Mouse (Mus musculus) embryonic facial prominence, embryonic 13.5 days (tissue): Measurements from ENCODE around the gene Htr2b. TPM values are rescaled to one million over a fixed set of nuclear protein-coding genes. Genes with fewer than 3 reads are reported as not detected.

Source experiments
- ATAC-seq: fragments of 200-750 bp; cut with Nextera tagmentation; 2 replicates; pipeline ENCODE4 v1.8.0; 2017; ENCODE audit warnings: low read depth; ENCODE audit not compliant: insufficient number of reproducible peaks, insufficient read depth, low FRiP score, low TSS enrichment
- H3K27ac ChIP-seq: fragments of 300-500 bp; sonication (generic); 2 replicates; pipeline ENCODE4 v1.5.1; 2015; ENCODE audit warnings: moderate library complexity, mild to moderate bottlenecking, inconsistent platforms
- H3K27me3 ChIP-seq: fragments of 300-500 bp; sonication (generic); 2 replicates; pipeline ENCODE4 v1.6.1; 2015; ENCODE audit warnings: mild to moderate bottlenecking, inconsistent platforms
- H3K36me3 ChIP-seq: fragments of 300-500 bp; sonication (generic); 2 replicates; pipeline ENCODE4 v1.6.1; 2015; ENCODE audit warnings: mild to moderate bottlenecking, inconsistent platforms
- H3K4me1 ChIP-seq: fragments of 300-500 bp; sonication (generic); 2 replicates; pipeline ENCODE4 v1.6.1; 2015; ENCODE audit warnings: inconsistent platforms
- H3K4me2 ChIP-seq: fragments of 300-500 bp; sonication (generic); 2 replicates; pipeline ENCODE4 v1.6.1; 2015; ENCODE audit warnings: moderate library complexity, mild to moderate bottlenecking, inconsistent platforms
- H3K4me3 ChIP-seq: fragments of 300-500 bp; sonication (generic); 2 replicates; pipeline ENCODE4 v1.5.1; 2015; ENCODE audit warnings: mild to moderate bottlenecking, inconsistent platforms
- H3K9ac ChIP-seq: fragments of 300-500 bp; sonication (generic); 2 replicates; pipeline ENCODE4 v1.6.1; 2015; ENCODE audit warnings: mild to moderate bottlenecking, inconsistent platforms
- H3K9me3 ChIP-seq: fragments of 300-500 bp; sonication (generic); 2 replicates; pipeline ENCODE4 v1.6.1; 2016; ENCODE audit warnings: inconsistent platforms
- WGBS: fragments of 180-500 bp; shearing (Covaris S2); methylation state at CpG from one replicate; pipeline ENCODE4 v1.1.7; 2015; ENCODE audit warnings: mixed read lengths; 5-methylcytosine and 5-hydroxymethylcytosine counted together
- polyA plus RNA-seq: library from polyadenylated mRNA; unstranded; fragments of >200 nt; fragmentation: Nextera tagmentation; extraction: Ambion mirVana; gene quantifications from 2 replicates; pipeline ENCODE4 v1.2.1, GENCODE M21; 2015

Htr2b gene
- 0.73 and 0.81 TPM in 2 replicates for polyA plus RNA-seq

- Histone ChIP-seq H3K36me3 (peaks cover 22% of the 10 kb centered on the region), H3K9me3 (no peaks in the 10 kb centered on the region), H3K4me3 (no peak within 1 kb of the TSS), H3K27ac (no peak within 1 kb of the TSS), H3K4me2 (no peak within 1 kb of the TSS), H3K9ac (no peak within 1 kb of the TSS), H3K4me1 (no peaks in the 10 kb centered on the region), H3K27me3 (no peaks in the 10 kb centered on the region)
- ATAC-seq: no peak
- 60% methylated on average over 6 of the region's 6 CpGs for WGBS
Measured at GRCm38 (mm10) chr1:86111779-86112178, at the start of gene Htr2b. Gene Htr2b (minus strand): TSS chr1:86111970.

DNA sequence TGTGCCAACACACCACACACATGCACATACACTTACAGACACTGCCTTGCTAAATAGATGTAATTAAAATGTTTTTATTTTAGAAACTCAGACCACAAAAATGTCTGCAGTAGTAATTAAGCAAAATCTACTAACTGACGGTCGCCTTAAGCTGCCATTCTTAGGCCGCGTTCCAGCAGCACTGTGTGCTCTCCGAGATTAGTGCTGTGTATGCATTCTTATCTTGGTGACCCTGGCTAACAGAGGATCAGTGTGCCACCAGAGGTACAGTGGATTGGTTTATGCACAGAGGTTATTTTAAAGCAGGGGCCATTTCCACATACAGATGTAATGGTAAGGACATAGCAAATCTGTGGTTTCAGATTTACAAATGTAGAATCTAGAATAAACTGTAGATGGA lies 49.3 kb upstream of the Htr2b start:
- no peak for ATAC-seq
- no peaks in the 10 kb centered on the region for H3K27me3 ChIP-seq
- peaks cover 56% of the 10 kb centered on the region for H3K36me3 ChIP-seq
- no peak overlapping the region for H3K4me3 ChIP-seq
- H3K9me3 ChIP-seq: no peaks in the 10 kb centered on the region
- no peak overlapping the region for H3K4me2 ChIP-seq
- H3K27ac ChIP-seq: no peak overlapping the region
- 93% methylated on average over 5 of the region's 5 CpGs for WGBS
- peaks cover 3% of the 10 kb centered on the region; the same call in 1 of the 2 replicates for H3K4me1 ChIP-seq
- H3K9ac ChIP-seq: no peak overlapping the region

DNA sequence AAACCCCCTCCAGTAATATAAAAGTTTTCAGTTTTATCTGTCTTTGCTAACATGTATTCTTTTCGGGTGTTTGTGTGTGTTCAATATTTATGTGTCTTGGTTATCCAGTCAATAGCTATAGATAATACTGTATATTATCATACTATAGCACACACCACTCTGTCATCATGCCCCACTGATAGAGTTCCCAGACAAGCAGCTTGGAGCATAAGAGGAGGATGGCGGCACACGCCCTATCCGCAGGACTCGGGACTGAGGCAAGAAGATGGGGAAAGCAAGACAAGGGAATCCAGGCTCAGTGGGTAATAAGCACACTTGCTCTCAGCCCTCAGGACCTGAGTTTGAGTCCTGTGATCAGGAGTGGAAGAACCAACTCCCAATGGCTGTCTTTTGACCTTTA lies 48.7 kb upstream of the Htr2b start:
- H3K4me1 ChIP-seq: peaks cover 8% of the 10 kb centered on the region
- peaks cover 52% of the 10 kb centered on the region for H3K36me3 ChIP-seq
- H3K9ac ChIP-seq: no peak overlapping the region
- H3K4me2 ChIP-seq: no peak overlapping the region
- 93% methylated on average over 5 of the region's 5 CpGs for WGBS
- H3K27ac ChIP-seq: no peak overlapping the region
- H3K27me3 ChIP-seq: no peaks in the 10 kb centered on the region
- no peak for ATAC-seq
- H3K9me3 ChIP-seq: no peaks in the 10 kb centered on the region
- no peak overlapping the region for H3K4me3 ChIP-seq

DNA sequence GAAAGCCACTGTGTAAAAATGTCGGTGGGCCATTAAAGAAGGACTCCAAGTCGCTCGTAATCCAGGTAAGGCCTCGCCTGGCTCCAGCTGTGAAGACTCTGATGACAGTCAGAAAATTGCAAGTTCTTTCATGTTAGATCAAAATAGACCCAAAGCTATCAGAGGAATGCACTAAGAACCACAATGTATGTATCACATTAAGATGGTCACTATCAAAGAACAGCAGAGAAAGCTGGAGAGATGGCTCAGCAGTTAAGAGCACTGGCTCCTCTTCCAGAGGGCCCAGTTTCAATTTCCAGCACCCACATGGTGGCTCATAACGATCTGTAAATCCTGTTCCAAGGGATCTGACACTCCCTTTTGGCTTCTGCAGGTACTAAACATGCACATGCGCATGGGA lies 48.3 kb upstream of the Htr2b start:
- Histone ChIP-seq H3K27me3 (no peaks in the 10 kb centered on the region), H3K9me3 (no peaks in the 10 kb centered on the region), H3K27ac (no peak overlapping the region), H3K4me1 (peaks cover 13% of the 10 kb centered on the region), H3K4me3 (no peak overlapping the region), H3K9ac (no peak overlapping the region), H3K4me2 (no peak overlapping the region), H3K36me3 (peaks cover 52% of the 10 kb centered on the region)
- 86% methylated on average over 6 of the region's 6 CpGs for WGBS
- ATAC-seq: no peak

GRCm38 (mm10) chr1:86156595-86156994 lies 44.8 kb upstream of the Htr2b start:
- Histone ChIP-seq H3K4me2 (no peak overlapping the region), H3K4me1 (peaks cover 15% of the 10 kb centered on the region), H3K4me3 (no peak overlapping the region), H3K27ac (no peak overlapping the region), H3K27me3 (no peaks in the 10 kb centered on the region), H3K36me3 (peaks cover 24% of the 10 kb centered on the region), H3K9ac (no peak overlapping the region), H3K9me3 (no peaks in the 10 kb centered on the region)
- no peak for ATAC-seq
- 82% methylated on average over 6 of the region's 6 CpGs for WGBS

- Histone ChIP-seq H3K4me3 (no peak overlapping the region), H3K4me1 (peaks cover 15% of the 10 kb centered on the region), H3K4me2 (peak overlapping the region; percentile 73; the same call in 1 of the 2 replicates), H3K36me3 (peaks cover 18% of the 10 kb centered on the region), H3K27me3 (no peaks in the 10 kb centered on the region), H3K9me3 (no peaks in the 10 kb centered on the region), H3K27ac (no peak overlapping the region), H3K9ac (peak overlapping the region; percentile 85)
- no peak for ATAC-seq
- WGBS: 83% methylated on average over 3 of the region's 3 CpGs
Measured at GRCm38 (mm10) chr1:86156075-86156474, 44.3 kb upstream of the Htr2b start.

GRCm38 (mm10) chr1:86154824-86155164 lies 43.0 kb upstream of the Htr2b start:
- no peaks in the 10 kb centered on the region for H3K9me3 ChIP-seq
- peak overlapping the region; percentile 85 for H3K9ac ChIP-seq
- no peaks in the 10 kb centered on the region for H3K27me3 ChIP-seq
- H3K4me3 ChIP-seq: peak overlapping the region; percentile 81
- H3K27ac ChIP-seq: peak overlapping the region; percentile 89; the same call in 1 of the 2 replicates
- H3K4me2 ChIP-seq: peak overlapping the region; percentile 73
- no peak; the same call in 1 of the 2 replicates for ATAC-seq
- H3K36me3 ChIP-seq: 0 out of 2 replicates have a peak, but pooled peaks cover 6% of the 10 kb centered on the region
- WGBS: 0% methylated on average over 18 of the region's 18 CpGs
- H3K4me1 ChIP-seq: peaks cover 15% of the 10 kb centered on the region

DNA sequence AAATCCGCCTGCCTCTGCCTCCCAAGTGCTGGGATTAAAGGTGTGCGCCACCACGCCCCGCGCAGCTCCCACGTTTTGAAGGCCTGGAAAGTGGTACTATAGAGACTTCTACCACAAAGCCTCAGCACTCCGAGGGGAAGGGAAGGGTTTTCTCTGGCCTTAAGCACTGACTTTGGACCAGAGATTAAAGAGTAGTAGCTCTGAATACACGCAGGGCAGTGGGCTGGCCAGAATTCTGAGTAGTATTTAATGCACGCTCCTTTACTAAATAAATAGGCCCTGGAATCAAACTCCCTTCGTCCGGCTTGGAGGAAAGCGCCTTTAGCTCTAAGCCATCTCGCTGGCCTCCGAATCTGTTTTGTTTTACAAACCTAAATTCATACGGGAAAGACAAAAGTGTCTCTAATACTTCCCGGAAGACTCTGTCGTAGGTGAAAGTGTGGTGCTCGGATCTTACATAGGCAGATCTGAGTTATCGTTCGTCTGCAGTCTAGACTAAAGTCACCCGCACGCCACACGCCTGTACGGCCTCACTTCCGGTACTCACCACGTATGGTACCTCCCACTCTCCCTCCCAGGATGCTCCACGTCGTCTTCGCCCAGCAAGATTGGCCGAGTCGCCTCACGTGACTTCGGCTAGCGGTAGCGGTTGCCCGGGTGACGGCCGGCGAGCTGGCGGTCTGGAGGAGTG lies 42.5 kb upstream of the Htr2b start, which contains the start of gene Armc9:
Gene Armc9 (plus strand): TSS at position 648 of the 691 bp plus-strand sequence.
- ATAC-seq: peak; percentile 99
- peak within 1 kb of the TSS; percentile 73 for H3K4me2 ChIP-seq
- H3K27me3 ChIP-seq: no peaks in the 10 kb centered on the region
- no peaks in the 10 kb centered on the region for H3K9me3 ChIP-seq
- peak within 1 kb of the TSS; percentile 85 for H3K9ac ChIP-seq
- peak within 1 kb of the TSS; percentile 81 for H3K4me3 ChIP-seq
- H3K4me1 ChIP-seq: peaks cover 15% of the 10 kb centered on the region
- WGBS: 3% methylated on average over 40 of the region's 40 CpGs
- H3K27ac ChIP-seq: peak within 1 kb of the TSS; percentile 89
- 0 out of 2 replicates have a peak, but pooled peaks cover 6% of the 10 kb centered on the region for H3K36me3 ChIP-seq

GRCm38 (mm10) chr1:86152618-86153017 lies 40.8 kb upstream of the Htr2b start:
- Histone ChIP-seq H3K4me1 (peaks cover 15% of the 10 kb centered on the region), H3K4me2 (no peak overlapping the region), H3K36me3 (0 out of 2 replicates have a peak, but pooled peaks cover 3% of the 10 kb centered on the region), H3K27me3 (no peaks in the 10 kb centered on the region), H3K9ac (no peak overlapping the region), H3K9me3 (no peaks in the 10 kb centered on the region), H3K4me3 (no peak overlapping the region), H3K27ac (no peak overlapping the region)
- 88% methylated on average over 1 of the region's 1 CpGs for WGBS
- ATAC-seq: no peak

DNA sequence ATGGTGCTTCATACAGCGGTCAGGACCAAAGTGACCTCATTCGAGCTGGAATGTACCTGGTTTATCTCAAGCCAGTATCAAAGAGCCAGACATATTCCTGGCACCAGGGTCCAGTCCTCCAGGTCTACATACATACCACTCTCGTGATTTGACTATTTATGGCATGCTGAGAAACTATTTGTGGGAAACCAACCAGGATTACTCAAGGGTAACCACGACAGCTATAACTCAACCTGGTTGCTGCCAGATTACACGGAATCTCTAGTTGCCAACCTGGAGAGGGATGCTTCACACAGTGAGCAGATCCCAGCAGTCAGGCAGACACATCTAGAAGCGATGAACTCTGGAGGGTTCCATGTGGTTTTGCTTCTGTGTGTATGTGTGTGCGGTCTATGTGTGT lies 39.6 kb upstream of the Htr2b start:
- 85% methylated on average over 7 of the region's 7 CpGs for WGBS

DNA sequence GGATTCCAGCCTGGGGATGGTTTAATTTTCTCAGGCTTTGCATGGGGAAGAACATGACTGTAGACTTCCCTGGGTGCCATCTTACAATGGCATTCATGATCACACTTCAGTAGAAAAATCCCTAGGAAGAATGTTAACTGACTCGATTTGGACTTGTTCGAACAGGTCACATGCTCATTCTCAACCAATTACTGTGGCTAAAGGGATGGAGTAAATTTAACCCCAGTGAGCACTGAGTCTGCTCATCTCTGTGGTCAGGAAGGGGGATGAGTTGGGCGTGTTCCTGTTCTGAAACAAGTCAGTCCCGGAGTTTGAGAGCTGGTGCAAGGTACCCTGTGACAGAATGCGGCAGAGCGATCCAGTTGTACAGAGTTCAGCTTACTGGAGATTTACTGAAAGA lies 39.2 kb upstream of the Htr2b start:
- Histone ChIP-seq H3K4me1 (peaks cover 11% of the 10 kb centered on the region), H3K36me3 (no peaks in the 10 kb centered on the region), H3K9ac (no peak overlapping the region), H3K27me3 (no peaks in the 10 kb centered on the region), H3K9me3 (no peaks in the 10 kb centered on the region), H3K4me3 (no peak overlapping the region), H3K4me2 (no peak overlapping the region), H3K27ac (no peak overlapping the region)
- 75% methylated on average over 6 of the region's 6 CpGs for WGBS
- no peak for ATAC-seq

More for the DNA sequence above, 39.6 kb upstream of the Htr2b start:
- no peak overlapping the region for H3K9ac ChIP-seq
- no peak overlapping the region for H3K4me2 ChIP-seq
- no peaks in the 10 kb centered on the region for H3K36me3 ChIP-seq
- peaks cover 15% of the 10 kb centered on the region for H3K4me1 ChIP-seq
- no peak overlapping the region for H3K4me3 ChIP-seq
- no peak overlapping the region for H3K27ac ChIP-seq
- no peaks in the 10 kb centered on the region for H3K9me3 ChIP-seq
- ATAC-seq: no peak
- H3K27me3 ChIP-seq: no peaks in the 10 kb centered on the region

- no peak for ATAC-seq
- Histone ChIP-seq H3K4me2 (no peak overlapping the region), H3K27ac (no peak overlapping the region), H3K4me3 (no peak overlapping the region), H3K9ac (no peak overlapping the region), H3K27me3 (no peaks in the 10 kb centered on the region), H3K9me3 (no peaks in the 10 kb centered on the region), H3K36me3 (peaks cover 2% of the 10 kb centered on the region; the same call in 1 of the 2 replicates), H3K4me1 (no peaks in the 10 kb centered on the region)
- WGBS: 76% methylated on average over 9 of the region's 9 CpGs
Measured at GRCm38 (mm10) chr1:86148161-86148560, 36.4 kb upstream of the Htr2b start.
